Mouse (Mus musculus) regulatory T cell (primary cell): ENCODE data around the gene Hddc3.

Experiments used
- in situ Hi-C: fragments of 300-600 bp; cut with MboI, MseI; formaldehyde crosslinking; loops from one replicate; pipeline ENCODE4 v1.15.1; 2025; ENCODE audit warnings: high pct_unique_total_duplicates

Gene Hddc3

GRCm38 (mm10) chr7:80397986-80398385, 55.1 kb downstream of the Hddc3 start:
- in situ Hi-C loops = no loop called here

GRCm38 (mm10) chr7:80398654-80399444, 55.9 kb downstream of the Hddc3 start:
- in situ Hi-C loops = no loop called here

- in situ Hi-C loops = no loop called here
Observed at GRCm38 (mm10) chr7:80400099-80400498, 57.2 kb downstream of the Hddc3 start.
